In genomic region chr13:92425758-92426264, GRCm38 (mm10) we compare ENCODE assay signal across 8 mouse cellular contexts. TPM values are rescaled to one million over a fixed set of nuclear protein-coding genes. Genes with fewer than 3 reads are reported as not detected.
DNase-seq lines count a peak whose midpoint lies in the region; ATAC-seq and TF ChIP-seq lines count a peak whose summit lies in the region.

Gene Ankrd34b (plus strand): TSS chr13:92425896.

- peaks cover 25% of the 10 kb centered on the region for H3K27me3 ChIP-seq in Patski
- H3K27me3 ChIP-seq in forebrain, embryonic 12.5 days: peaks cover 64% of the 10 kb centered on the region
- H3K27me3 ChIP-seq in hindbrain, embryonic 16.5 days (replicated peaks; ENCODE audit: control insufficient read depth, insufficient read depth, low read length): peaks cover 5% of the 10 kb centered on the region; the same call in 1 of the 2 replicates

- in situ Hi-C loops in Patski (cut with MboI; ENCODE audit: low pct_unique_long_range_greater_than_20kb): no loop called here

- H3K9ac ChIP-seq in forebrain, embryonic 12.5 days: peak within 1 kb of the TSS; percentile 50
- peak within 1 kb of the TSS; percentile 75 for H3K9ac ChIP-seq in hindbrain, embryonic 16.5 days (ENCODE audit: low read depth, low read length)

- H3K4me1 ChIP-seq in brown adipose tissue, adult 24 weeks (ENCODE audit: control insufficient read depth, insufficient read depth, insufficient read length, low read length): no peaks in the 10 kb centered on the region
- peaks cover 15% of the 10 kb centered on the region for H3K4me1 ChIP-seq in forebrain, embryonic 12.5 days
- peaks cover 5% of the 10 kb centered on the region for H3K4me1 ChIP-seq in hindbrain, embryonic 16.5 days (ENCODE audit: control insufficient read depth, insufficient read depth, low read depth, low read length)

- CTCF ChIA-PET in Patski (lab: Charles Lee): no interaction called here

- H3K27ac ChIP-seq in brown adipose tissue, adult 24 weeks (replicated peaks; ENCODE audit: low read depth, low read length): no peak within 1 kb of the TSS
- H3K27ac ChIP-seq in forebrain, embryonic 12.5 days: no peak within 1 kb of the TSS
- H3K27ac ChIP-seq in hindbrain, embryonic 16.5 days (ENCODE audit: low read depth, low read length): peak within 1 kb of the TSS; percentile 31; the same call in 1 of the 2 replicates

- ATAC-seq in Patski: peak; percentile 9
- ATAC-seq in forebrain, embryonic 12.5 days (ENCODE audit: low FRiP score): peak; percentile 91
- ATAC-seq in hindbrain, embryonic 16.5 days: peak; percentile 93

- DNase-seq in Patski (ENCODE audit: low read depth, low spot score): no peak
- DNase-seq in left cerebral cortex, adult 11 months (ENCODE audit: low spot score): peak; percentile 45
- peak; percentile 52 for DNase-seq in lung, postnatal 10 days
- peak; percentile 44 to 60 for DNase-seq in right cerebral cortex, adult 2 months (ENCODE audit: low spot score in 2 of 2)
- DNase-seq in c-Kit-positive CD71-positive TER-119-positive erythroid progenitor cells, embryonic 14.5 days (ENCODE audit: low spot score): no peak

- POLR2A ChIA-PET in Patski (lab: Charles Lee): no interaction called here

- no peak for TF ChIP-seq CTCF in Patski (IDR thresholded peaks at IDR 0.05)

- no peaks in the 10 kb centered on the region for H3K9me3 ChIP-seq in forebrain, embryonic 12.5 days
- no peaks in the 10 kb centered on the region for H3K9me3 ChIP-seq in hindbrain, embryonic 16.5 days (ENCODE audit: control insufficient read depth, low read length)

- H3K36me3 ChIP-seq in forebrain, embryonic 12.5 days (replicated peaks): no peaks in the 10 kb centered on the region
- no peaks in the 10 kb centered on the region; the same call in 1 of the 2 replicates for H3K36me3 ChIP-seq in hindbrain, embryonic 16.5 days (ENCODE audit: control insufficient read depth, insufficient read depth, low read length)

- H3K4me3 ChIP-seq in brown adipose tissue, adult 24 weeks (ENCODE audit: insufficient read depth, low read depth, low read length): peak within 1 kb of the TSS; percentile 32
- peak within 1 kb of the TSS; percentile 68 for H3K4me3 ChIP-seq in forebrain, embryonic 12.5 days (replicated peaks)
- peak within 1 kb of the TSS; percentile 83 for H3K4me3 ChIP-seq in hindbrain, embryonic 16.5 days (ENCODE audit: low read length)

- H3K4me2 ChIP-seq in forebrain, embryonic 12.5 days: peak within 1 kb of the TSS; percentile 96
- H3K4me2 ChIP-seq in hindbrain, embryonic 16.5 days (ENCODE audit: low read length): peak within 1 kb of the TSS; percentile 91

- under 1% methylated on average over 54 of the region's 54 CpGs for WGBS in forebrain, embryonic 12.5 days
- WGBS in hindbrain, embryonic 16.5 days: under 1% methylated on average over 50 of the region's 54 CpGs

RNA-seq across cellular contexts. Expression of gene Ankrd34b, which starts in this region (rescaled TPM):
- 0.01 TPM for polyA plus RNA-seq in Patski (2021)
- polyA plus RNA-seq in brown adipose tissue, adult 24 weeks (2012; ENCODE audit: insufficient read depth, insufficient read length, missing spikeins): not detected in 2 replicates
- polyA plus RNA-seq in forebrain, embryonic 12.5 days (2016; fragmentation: Nextera tagmentation; extraction: Ambion mirVana): 0.09 and 0.21 TPM in 2 replicates
- polyA plus RNA-seq in hindbrain, embryonic 16.5 days (2015; fragmentation: Nextera tagmentation; extraction: Ambion mirVana): 4.0 and 5.0 TPM in 2 replicates

Comparison
In these comparisons a context has a peak if more than half of its experiments do, and no peak if none do; other contexts are left out.
1. Peak in ATAC-seq in Patski; RNA of the gene not detected or under 1 TPM.
2. Peak in ATAC-seq, H3K4me3 ChIP-seq, H3K9ac ChIP-seq and H3K4me2 ChIP-seq in forebrain, embryonic 12.5 days; RNA of the gene not detected or under 1 TPM.
3. ATAC-seq: peak in every context shown above with its lines; median percentile 93 in hindbrain, embryonic 16.5 days; 91 in forebrain, embryonic 12.5 days; 9 in Patski.
4. DNase-seq: peak in left cerebral cortex, adult 11 months (single experiment), lung, postnatal 10 days (single experiment) and right cerebral cortex, adult 2 months (2 of 2); none in Patski (single experiment) and c-Kit-positive CD71-positive TER-119-positive erythroid progenitor cells, embryonic 14.5 days (single experiment).
5. H3K4me3 ChIP-seq: peak in every context shown above with its lines; median percentile 83 in hindbrain, embryonic 16.5 days; 68 in forebrain, embryonic 12.5 days; 32 in brown adipose tissue, adult 24 weeks.